Mouse (Mus musculus): ENCODE data around the gene Zmynd15.

- TF ChIP-seq POLR2A (IDR thresholded peaks at IDR 0.05; ENCODE audit: borderline replicate concordance, extremely low read depth, insufficient read depth, insufficient read length, poor library complexity, severe bottlenecking) (no peak), CTCF (IDR thresholded peaks at IDR 0.05; ENCODE audit: borderline replicate concordance, extremely low read depth, insufficient read depth, insufficient read length) (no peak)
These were observed 11.9 kb upstream of the Zmynd15 start for GRCm38 (mm10) chr11:70447373-70447772.

Measured in brain, embryonic 14.5 days (tissue).